Mouse (Mus musculus): Measurements from ENCODE around the gene Csf3. TPM values are rescaled to one million over a fixed set of nuclear protein-coding genes. Genes with fewer than 3 reads are reported as not detected.
A peak's percentile ranks its signal among the peaks of the same experiment; 100 is the strongest.

Gene Csf3
- polyA plus RNA-seq, 1 experiment, result not detected

GRCm38 (mm10) chr11:98681186-98681585 lies 19.9 kb upstream of the Csf3 start:
- Histone ChIP-seq H3K4me3 (ENCODE audit: low read depth, low read length) (no peak overlapping the region), H3K27me3 (ENCODE audit: control insufficient read depth, insufficient read depth, low read length, poor library complexity, severe bottlenecking) (no peaks in the 10 kb centered on the region), H3K9ac (ENCODE audit: low read depth, poor library complexity, severe bottlenecking) (peak overlapping the region; percentile 60), H3K27ac (ENCODE audit: insufficient read depth, low read length) (peak overlapping the region; percentile 91), H3K9me3 (replicated peaks; ENCODE audit: control insufficient read depth, insufficient read depth, low read length, poor library complexity, severe bottlenecking) (no peaks in the 10 kb centered on the region), H3K4me1 (ENCODE audit: control insufficient read depth, insufficient read depth, low read length) (peaks cover under 1% of the 10 kb centered on the region), H3K36me3 (ENCODE audit: control insufficient read depth, insufficient read depth, low read length, poor library complexity, severe bottlenecking) (peaks cover 12% of the 10 kb centered on the region)
- TF ChIP-seq POLR2A (IDR thresholded peaks at IDR 0.05; ENCODE audit: insufficient read depth, low read length) (no peak), EP300 (IDR thresholded peaks at IDR 0.05; ENCODE audit: insufficient read depth, low read depth, low read length) (no peak), CTCF (IDR thresholded peaks at IDR 0.05; ENCODE audit: low read depth, low read length) (no peak)

GRCm38 (mm10) chr11:98681786-98682745 lies 19.0 kb upstream of the Csf3 start, which contains the start of gene Psmd3:
TSS of gene Psmd3 (plus strand) at chr11:98682554.
- Histone ChIP-seq H3K4me1 (ENCODE audit: control insufficient read depth, insufficient read depth, low read length) (no peaks in the 10 kb centered on the region), H3K4me3 (ENCODE audit: low read depth, low read length) (peak within 1 kb of the TSS; percentile 82), H3K9me3 (replicated peaks; ENCODE audit: control insufficient read depth, insufficient read depth, low read length, poor library complexity, severe bottlenecking) (no peaks in the 10 kb centered on the region), H3K36me3 (ENCODE audit: control insufficient read depth, insufficient read depth, low read length, poor library complexity, severe bottlenecking) (peaks cover 20% of the 10 kb centered on the region), H3K9ac (ENCODE audit: low read depth, poor library complexity, severe bottlenecking) (peak within 1 kb of the TSS; percentile 79), H3K27me3 (ENCODE audit: control insufficient read depth, insufficient read depth, low read length, poor library complexity, severe bottlenecking) (no peaks in the 10 kb centered on the region), H3K27ac (ENCODE audit: insufficient read depth, low read length) (peak within 1 kb of the TSS; percentile 91)
- TF ChIP-seq EP300 (IDR thresholded peaks at IDR 0.05; ENCODE audit: insufficient read depth, low read depth, low read length) (peak; percentile 52; the same call in 1 of the 2 replicates), POLR2A (IDR thresholded peaks at IDR 0.05; ENCODE audit: insufficient read depth, low read length) (no peak), CTCF (IDR thresholded peaks at IDR 0.05; ENCODE audit: low read depth, low read length) (no peak)

DNA sequence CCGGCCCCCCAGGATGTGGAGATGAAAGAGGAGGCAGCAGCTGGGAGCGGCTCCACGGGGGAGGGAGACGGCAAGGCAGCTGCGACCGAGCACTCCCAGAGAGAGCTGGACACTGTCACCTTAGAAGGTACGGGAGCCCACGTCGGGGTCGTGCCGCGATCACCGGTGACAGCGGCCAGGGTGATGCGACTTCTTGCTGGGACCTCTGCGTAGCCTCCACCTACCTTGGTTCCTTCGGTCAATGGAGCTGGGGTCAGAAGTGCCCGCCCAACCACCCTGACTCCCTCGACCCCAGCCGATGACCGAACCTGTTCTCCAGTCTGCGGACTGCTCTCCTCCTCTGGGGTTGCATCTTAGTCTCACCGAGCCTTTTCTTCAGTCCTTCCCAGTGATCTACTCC lies 18.3 kb upstream of the Csf3 start:
- H3K4me1 ChIP-seq (ENCODE audit: control insufficient read depth, insufficient read depth, low read length), result no peaks in the 10 kb centered on the region
- TF ChIP-seq POLR2A (IDR thresholded peaks at IDR 0.05; ENCODE audit: insufficient read depth, low read length), result no peak
- TF ChIP-seq CTCF (IDR thresholded peaks at IDR 0.05; ENCODE audit: low read depth, low read length), result no peak
- TF ChIP-seq EP300 (IDR thresholded peaks at IDR 0.05; ENCODE audit: insufficient read depth, low read depth, low read length), result no peak
- peak overlapping the region; percentile 79 for H3K9ac ChIP-seq (ENCODE audit: low read depth, poor library complexity, severe bottlenecking)
- H3K27me3 ChIP-seq (ENCODE audit: control insufficient read depth, insufficient read depth, low read length, poor library complexity, severe bottlenecking), result no peaks in the 10 kb centered on the region
- peaks cover 27% of the 10 kb centered on the region for H3K36me3 ChIP-seq (ENCODE audit: control insufficient read depth, insufficient read depth, low read length, poor library complexity, severe bottlenecking)
- H3K4me3 ChIP-seq (ENCODE audit: low read depth, low read length), result peak overlapping the region; percentile 82
- no peak overlapping the region for H3K27ac ChIP-seq (ENCODE audit: insufficient read depth, low read length)
- no peaks in the 10 kb centered on the region for H3K9me3 ChIP-seq (replicated peaks; ENCODE audit: control insufficient read depth, insufficient read depth, low read length, poor library complexity, severe bottlenecking)

DNA sequence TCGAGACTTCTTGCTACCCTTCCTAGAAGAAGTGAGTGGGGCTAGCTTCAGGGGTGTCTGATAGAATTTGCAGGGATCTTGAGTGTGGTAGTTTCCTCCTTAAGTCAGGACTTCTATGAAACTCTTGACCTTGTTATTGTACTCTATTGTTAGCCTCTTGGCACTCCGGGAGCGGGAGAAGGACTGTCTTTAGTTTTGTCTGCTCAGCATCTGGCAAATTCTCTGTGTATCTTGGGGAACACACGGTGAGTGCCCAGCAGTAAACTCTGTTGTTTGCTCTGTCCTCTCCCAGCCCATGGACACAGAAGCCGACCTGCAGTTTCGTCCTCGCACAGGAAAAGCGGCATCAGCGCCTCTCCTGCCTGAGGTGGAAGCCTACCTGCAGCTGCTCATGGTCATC lies 15.4 kb upstream of the Csf3 start:
- Histone ChIP-seq H3K36me3 (ENCODE audit: control insufficient read depth, insufficient read depth, low read length, poor library complexity, severe bottlenecking) (peaks cover 47% of the 10 kb centered on the region), H3K9ac (ENCODE audit: low read depth, poor library complexity, severe bottlenecking) (no peak overlapping the region), H3K27ac (ENCODE audit: insufficient read depth, low read length) (no peak overlapping the region)

GRCm38 (mm10) chr11:98686976-98687375 lies 14.1 kb upstream of the Csf3 start:
- no peak overlapping the region for H3K9ac ChIP-seq (ENCODE audit: low read depth, poor library complexity, severe bottlenecking)
- H3K4me1 ChIP-seq (ENCODE audit: control insufficient read depth, insufficient read depth, low read length), result no peaks in the 10 kb centered on the region
- TF ChIP-seq EP300 (IDR thresholded peaks at IDR 0.05; ENCODE audit: insufficient read depth, low read depth, low read length), result no peak
- TF ChIP-seq POLR2A (IDR thresholded peaks at IDR 0.05; ENCODE audit: insufficient read depth, low read length), result no peak
- TF ChIP-seq CTCF (IDR thresholded peaks at IDR 0.05; ENCODE audit: low read depth, low read length), result no peak
- peaks cover 60% of the 10 kb centered on the region for H3K36me3 ChIP-seq (ENCODE audit: control insufficient read depth, insufficient read depth, low read length, poor library complexity, severe bottlenecking)
- no peaks in the 10 kb centered on the region for H3K9me3 ChIP-seq (replicated peaks; ENCODE audit: control insufficient read depth, insufficient read depth, low read length, poor library complexity, severe bottlenecking)
- H3K4me3 ChIP-seq (ENCODE audit: low read depth, low read length), result no peak overlapping the region
- no peaks in the 10 kb centered on the region for H3K27me3 ChIP-seq (ENCODE audit: control insufficient read depth, insufficient read depth, low read length, poor library complexity, severe bottlenecking)
- H3K27ac ChIP-seq (ENCODE audit: insufficient read depth, low read length), result no peak overlapping the region

More for the DNA sequence above, 15.4 kb upstream of the Csf3 start:
- no peaks in the 10 kb centered on the region for H3K4me1 ChIP-seq (ENCODE audit: control insufficient read depth, insufficient read depth, low read length)
- no peak overlapping the region for H3K4me3 ChIP-seq (ENCODE audit: low read depth, low read length)
- TF ChIP-seq CTCF (IDR thresholded peaks at IDR 0.05; ENCODE audit: low read depth, low read length) (no peak), POLR2A (IDR thresholded peaks at IDR 0.05; ENCODE audit: insufficient read depth, low read length) (no peak), EP300 (IDR thresholded peaks at IDR 0.05; ENCODE audit: insufficient read depth, low read depth, low read length) (no peak)
- no peaks in the 10 kb centered on the region for H3K9me3 ChIP-seq (replicated peaks; ENCODE audit: control insufficient read depth, insufficient read depth, low read length, poor library complexity, severe bottlenecking)
- no peaks in the 10 kb centered on the region for H3K27me3 ChIP-seq (ENCODE audit: control insufficient read depth, insufficient read depth, low read length, poor library complexity, severe bottlenecking)

GRCm38 (mm10) chr11:98688009-98688408 lies 13.1 kb upstream of the Csf3 start:
- Histone ChIP-seq H3K27me3 (ENCODE audit: control insufficient read depth, insufficient read depth, low read length, poor library complexity, severe bottlenecking) (no peaks in the 10 kb centered on the region), H3K36me3 (ENCODE audit: control insufficient read depth, insufficient read depth, low read length, poor library complexity, severe bottlenecking) (peaks cover 62% of the 10 kb centered on the region)

More at GRCm38 (mm10) chr11:98688009-98688408, 13.1 kb upstream of the Csf3 start:
- H3K4me3 ChIP-seq (ENCODE audit: low read depth, low read length), result no peak overlapping the region
- H3K4me1 ChIP-seq (ENCODE audit: control insufficient read depth, insufficient read depth, low read length), result no peaks in the 10 kb centered on the region
- TF ChIP-seq POLR2A (IDR thresholded peaks at IDR 0.05; ENCODE audit: insufficient read depth, low read length), result no peak
- no peak for TF ChIP-seq EP300 (IDR thresholded peaks at IDR 0.05; ENCODE audit: insufficient read depth, low read depth, low read length)
- no peak for TF ChIP-seq CTCF (IDR thresholded peaks at IDR 0.05; ENCODE audit: low read depth, low read length)
- H3K27ac ChIP-seq (ENCODE audit: insufficient read depth, low read length), result no peak overlapping the region
- H3K9ac ChIP-seq (ENCODE audit: low read depth, poor library complexity, severe bottlenecking), result no peak overlapping the region
- H3K9me3 ChIP-seq (replicated peaks; ENCODE audit: control insufficient read depth, insufficient read depth, low read length, poor library complexity, severe bottlenecking), result no peaks in the 10 kb centered on the region

Measured in ES-Bruce4 (cell line).